Mouse (Mus musculus) stomach, postnatal 0 days (tissue): Measurements from ENCODE around the gene Myct1. TPM values are rescaled to one million over a fixed set of nuclear protein-coding genes. Genes with fewer than 3 reads are reported as not detected.
A peak's percentile ranks its signal among the peaks of the same experiment; 100 is the strongest.

ENCODE experiments used
- ATAC-seq: fragments of 200-750 bp; cut with Nextera tagmentation; 2 replicates; pipeline ENCODE4 v1.8.0; 2017; ENCODE audit not compliant: low FRiP score, low TSS enrichment
- DNase-seq: peaks from one replicate; pipeline ENCODE4 v3.0.0-alpha.2; 2016; ENCODE audit warnings: low spot score
- H3K27ac ChIP-seq: fragments of 300-500 bp; sonication (generic); replicated peaks from 2 replicates; pipeline ENCODE4 v1.5.1; 2014; ENCODE audit warnings: mild to moderate bottlenecking, control low read depth
- H3K27me3 ChIP-seq: fragments of 300-500 bp; sonication (generic); 2 replicates; pipeline ENCODE4 v1.6.1; 2014; ENCODE audit warnings: low read length; ENCODE audit not compliant: control insufficient read depth, insufficient read depth
- H3K36me3 ChIP-seq: fragments of 300-500 bp; sonication (generic); 2 replicates; pipeline ENCODE4 v1.6.1; 2014; ENCODE audit warnings: low read length, mixed read lengths; ENCODE audit not compliant: control insufficient read depth, insufficient read depth
- H3K4me1 ChIP-seq: fragments of 300-500 bp; sonication (generic); replicated peaks from 2 replicates; pipeline ENCODE4 v1.6.1; 2014; ENCODE audit warnings: antibody characterized with exemption; ENCODE audit not compliant: control insufficient read depth, insufficient read depth
- H3K4me2 ChIP-seq: fragments of 300-500 bp; sonication (generic); replicated peaks from 2 replicates; pipeline ENCODE4 v1.6.1; 2014; ENCODE audit warnings: low read depth, mild to moderate bottlenecking, control low read depth, moderate library complexity
- H3K4me3 ChIP-seq: fragments of 300-500 bp; sonication (generic); 2 replicates; pipeline ENCODE4 v1.5.1; 2014; ENCODE audit warnings: low read depth, low read length, control low read depth
- H3K9ac ChIP-seq: fragments of 300-500 bp; sonication (generic); 2 replicates; pipeline ENCODE4 v1.6.1; 2014; ENCODE audit warnings: mild to moderate bottlenecking, low read length, control low read depth, mixed read lengths
- H3K9me3 ChIP-seq: fragments of 300-500 bp; sonication (generic); 2 replicates; pipeline ENCODE4 v1.6.1; 2016; ENCODE audit warnings: low read length; ENCODE audit not compliant: control insufficient read depth
- CTCF ChIP-seq: IDR thresholded peaks from 2 replicates; pipeline ENCODE4 v1.5.1; 2016; ENCODE audit warnings: antibody characterized with exemption, low read depth, mild to moderate bottlenecking, moderate library complexity
- EP300 ChIP-seq: optimal IDR thresholded peaks from 2 replicates; pipeline ENCODE3; 2016; ENCODE audit warnings: antibody characterized with exemption
- WGBS: fragments of 180-500 bp; shearing (Covaris S2); extraction: QIAGEN DNeasy Blood & Tissue Kit; methylation state at CpG from one replicate; pipeline ENCODE4 v1.1.7; 2014; 5-methylcytosine and 5-hydroxymethylcytosine counted together
- polyA plus RNA-seq: library from polyadenylated mRNA; unstranded; fragments of >200 nt; fragmentation: Nextera tagmentation; extraction: Ambion mirVana; gene quantifications from 2 replicates; pipeline ENCODE4 v1.2.1, GENCODE M21; 2015

The Myct1 gene
- polyA plus RNA-seq, 1 experiment from 2014 or later, result 2.4 TPM

DNA sequence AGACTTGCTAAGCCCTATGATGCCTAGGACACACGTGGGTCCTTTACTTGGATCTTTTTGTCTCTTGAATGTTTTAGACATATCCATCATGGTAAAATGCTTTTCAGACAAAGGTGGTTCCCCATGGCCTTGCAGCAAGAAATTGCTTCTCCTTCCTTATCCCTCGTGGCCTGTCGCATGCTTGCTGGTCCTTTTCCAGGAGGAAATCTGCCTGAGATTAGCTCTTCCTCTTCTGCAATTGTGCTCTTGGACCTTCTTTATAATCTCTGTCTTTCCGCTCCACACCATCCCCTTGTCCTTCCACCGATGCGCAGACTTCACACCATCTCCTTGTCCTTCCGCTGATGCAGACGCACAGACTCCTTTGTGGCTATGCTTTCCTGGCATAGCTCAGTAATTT lies 23.5 kb upstream of the Myct1 start:
- H3K9ac ChIP-seq, result no peak overlapping the region
- DNase-seq (no peak), ATAC-seq (no peak)
- H3K36me3 ChIP-seq, result no peaks in the 10 kb centered on the region
- no peak overlapping the region for H3K4me3 ChIP-seq
- H3K9me3 ChIP-seq, result no peaks in the 10 kb centered on the region
- WGBS, result 85% methylated on average over 8 of the region's 8 CpGs
- H3K27ac ChIP-seq, result no peak overlapping the region
- H3K27me3 ChIP-seq, result no peaks in the 10 kb centered on the region
- H3K4me1 ChIP-seq, result no peaks in the 10 kb centered on the region
- no peak overlapping the region for H3K4me2 ChIP-seq
- TF ChIP-seq CTCF (no peak), EP300 (no peak)

DNA sequence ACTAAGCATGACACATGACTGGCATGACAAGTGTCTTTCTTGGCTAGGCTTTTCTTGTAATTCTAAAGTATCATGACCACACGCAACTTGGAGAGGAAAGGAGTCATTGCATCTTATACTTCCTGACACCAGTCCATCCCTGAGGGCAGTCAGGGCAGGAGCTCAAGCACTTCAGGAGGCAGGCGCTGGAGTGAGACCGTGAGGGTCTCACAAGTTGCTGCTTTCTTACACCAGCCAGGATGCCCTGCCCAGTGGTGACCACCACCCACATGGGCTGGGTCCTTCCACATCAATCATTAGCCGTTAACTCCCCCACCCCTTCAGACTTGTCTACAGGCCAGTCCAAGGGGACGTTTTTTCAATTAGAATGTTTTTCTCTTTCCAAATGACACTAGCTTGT lies 22.2 kb upstream of the Myct1 start:
- TF ChIP-seq CTCF, result no peak
- no peak for TF ChIP-seq EP300

GRCm38 (mm10) chr10:5573328-5573727 lies 20.2 kb upstream of the Myct1 start:
- H3K9me3 ChIP-seq, result no peaks in the 10 kb centered on the region
- no peak for TF ChIP-seq CTCF
- TF ChIP-seq EP300, result no peak
- H3K4me3 ChIP-seq, result no peak overlapping the region
- no peaks in the 10 kb centered on the region for H3K4me1 ChIP-seq
- H3K4me2 ChIP-seq, result no peak overlapping the region
- H3K36me3 ChIP-seq, result no peaks in the 10 kb centered on the region
- H3K9ac ChIP-seq, result no peak overlapping the region
- ATAC-seq (no peak), DNase-seq (no peak)
- H3K27me3 ChIP-seq, result no peaks in the 10 kb centered on the region
- WGBS, result 69% methylated on average over 2 of the region's 2 CpGs
- no peak overlapping the region for H3K27ac ChIP-seq

More for the DNA sequence above, 22.2 kb upstream of the Myct1 start:
- DNase-seq, result no peak
- WGBS, result 56% methylated on average over 5 of the region's 5 CpGs
- Histone ChIP-seq H3K9me3 (no peaks in the 10 kb centered on the region), H3K4me1 (no peaks in the 10 kb centered on the region), H3K27me3 (no peaks in the 10 kb centered on the region), H3K27ac (no peak overlapping the region), H3K9ac (no peak overlapping the region), H3K4me3 (no peak overlapping the region), H3K36me3 (no peaks in the 10 kb centered on the region), H3K4me2 (no peak overlapping the region)
- no peak for ATAC-seq

- 87% methylated on average over 2 of the region's 2 CpGs for WGBS
- no peak for ATAC-seq
- 0 out of 2 replicates have a peak overlapping the region, but pooled peaks have one; percentile 4 for H3K27ac ChIP-seq
- TF ChIP-seq CTCF (no peak), EP300 (no peak)
- no peaks in the 10 kb centered on the region for H3K9me3 ChIP-seq
- H3K27me3 ChIP-seq, result no peaks in the 10 kb centered on the region
- H3K36me3 ChIP-seq, result no peaks in the 10 kb centered on the region
- no peaks in the 10 kb centered on the region for H3K4me1 ChIP-seq
- H3K4me2 ChIP-seq, result no peak overlapping the region
- H3K4me3 ChIP-seq, result no peak overlapping the region
- no peak for DNase-seq
- H3K9ac ChIP-seq, result no peak overlapping the region
These were observed 2.5 kb upstream of the Myct1 start for GRCm38 (mm10) chr10:5591061-5591460.

DNA sequence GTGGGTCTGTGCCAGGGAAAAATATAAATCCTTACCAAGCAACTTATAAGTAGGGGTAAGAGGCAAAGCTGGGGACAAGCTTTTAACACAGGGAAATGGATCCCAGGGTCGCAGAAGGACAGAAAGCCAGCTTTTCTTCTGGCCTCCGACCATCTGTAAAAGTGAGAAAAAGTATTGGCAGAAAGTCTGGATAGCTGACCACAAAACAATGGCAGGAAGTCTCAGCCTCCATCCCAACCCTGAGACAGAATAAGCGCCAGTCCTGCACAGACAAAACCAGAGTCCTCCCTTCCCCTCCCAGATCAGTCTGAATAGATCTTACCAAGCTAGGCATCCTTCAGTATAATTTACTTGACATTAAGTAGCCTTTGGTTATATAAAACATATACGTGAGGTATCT lies 1.6 kb upstream of the Myct1 start:
- ATAC-seq, result no peak
- no peak for DNase-seq
- H3K4me3 ChIP-seq, result no peak overlapping the region
- 73% methylated on average over 4 of the region's 4 CpGs for WGBS
- no peaks in the 10 kb centered on the region for H3K4me1 ChIP-seq
- TF ChIP-seq CTCF (no peak), EP300 (no peak)
- H3K4me2 ChIP-seq, result no peak overlapping the region
- no peaks in the 10 kb centered on the region for H3K9me3 ChIP-seq
- no peaks in the 10 kb centered on the region for H3K27me3 ChIP-seq
- H3K36me3 ChIP-seq, result no peaks in the 10 kb centered on the region
- no peak overlapping the region for H3K27ac ChIP-seq
- H3K9ac ChIP-seq, result no peak overlapping the region

GRCm38 (mm10) chr10:5594457-5594856 lies 882 bp downstream of the Myct1 start:
- Histone ChIP-seq H3K36me3 (no peaks in the 10 kb centered on the region), H3K4me1 (no peaks in the 10 kb centered on the region), H3K4me2 (no peak overlapping the region), H3K9me3 (no peaks in the 10 kb centered on the region), H3K27ac (no peak overlapping the region), H3K4me3 (0 out of 2 replicates have a peak overlapping the region, but pooled peaks have one; percentile 13), H3K27me3 (no peaks in the 10 kb centered on the region), H3K9ac (no peak overlapping the region)
- 69% methylated on average over 5 of the region's 5 CpGs for WGBS
- no peak for TF ChIP-seq EP300
- no peak for TF ChIP-seq CTCF
- no peak for ATAC-seq
- DNase-seq, result no peak
